Mouse (Mus musculus): Measurements from ENCODE around the gene Fmnl2. TPM values are rescaled to one million over a fixed set of nuclear protein-coding genes. Genes with fewer than 3 reads are reported as not detected.

The Fmnl2 gene
- polyA plus RNA-seq, 1 experiment from 2014 or later, result 10.2 TPM

DNA sequence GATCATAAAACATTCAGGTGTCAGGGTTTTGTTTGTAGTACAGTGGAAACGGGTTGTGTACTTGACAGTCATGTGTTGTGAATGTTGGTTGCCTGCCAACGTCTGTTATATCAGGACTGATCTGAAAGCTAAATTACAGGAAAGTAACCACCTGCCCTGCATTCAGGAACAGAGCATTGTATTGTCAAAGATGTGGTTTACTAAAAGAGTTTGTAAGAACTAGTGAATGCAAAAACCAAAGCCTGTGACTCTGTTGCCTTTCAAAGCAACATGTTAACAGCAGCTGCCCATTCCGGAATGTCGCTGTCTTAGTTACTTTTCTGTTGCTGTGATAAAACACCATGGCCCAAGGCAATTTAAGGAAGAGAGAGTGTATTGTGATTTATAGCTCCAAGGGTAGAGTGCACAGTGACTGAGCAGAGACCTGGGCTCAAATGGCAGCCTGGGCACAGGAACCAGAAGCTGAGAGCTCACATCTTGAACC is 121.7 kb downstream of the Fmnl2 start:
- Histone ChIP-seq H3K4me1 (ENCODE audit: control insufficient read depth, insufficient read depth, low read length) (peaks cover 12% of the 10 kb centered on the region), H3K36me3 (ENCODE audit: control insufficient read depth, insufficient read depth, low read length) (no peaks in the 10 kb centered on the region), H3K27ac (ENCODE audit: low read length) (no peak overlapping the region), H3K9ac (replicated peaks; ENCODE audit: low read depth, low read length) (no peak overlapping the region), H3K4me2 (replicated peaks; ENCODE audit: low read depth, low read length) (no peak overlapping the region), H3K9me3 (ENCODE audit: control insufficient read depth, low read depth, low read length) (no peaks in the 10 kb centered on the region), H3K27me3 (ENCODE audit: control insufficient read depth, insufficient read depth, low read length) (no peaks in the 10 kb centered on the region), H3K4me3 (ENCODE audit: low read depth, low read length) (no peak overlapping the region)
- 24% methylated on average over 4 of the region's 4 CpGs for WGBS
- ATAC-seq (ENCODE audit: insufficient number of reproducible peaks, insufficient read depth, low FRiP score, low read depth), result no peak

DNA sequence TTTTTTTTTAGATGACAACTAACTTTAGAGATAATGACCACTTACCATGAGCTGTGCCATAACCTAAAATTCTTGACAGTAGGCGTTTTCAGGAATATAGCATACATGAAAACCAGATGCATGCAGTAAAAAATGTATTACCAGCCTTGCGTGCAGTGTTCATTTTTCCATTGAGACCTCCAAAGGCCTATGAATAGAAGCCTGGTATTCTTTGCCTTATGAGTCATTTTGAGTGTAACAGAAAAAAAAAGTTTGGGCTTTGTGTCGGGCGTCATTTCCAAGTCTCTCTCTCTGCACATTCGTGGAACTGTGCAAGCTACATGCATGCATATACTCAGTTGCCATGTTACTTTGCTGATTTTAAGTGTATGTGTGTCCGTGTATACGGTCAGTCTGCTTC is 123.5 kb downstream of the Fmnl2 start:
- no peaks in the 10 kb centered on the region for H3K9me3 ChIP-seq (ENCODE audit: control insufficient read depth, low read depth, low read length)
- ATAC-seq (ENCODE audit: insufficient number of reproducible peaks, insufficient read depth, low FRiP score, low read depth), result no peak
- H3K4me3 ChIP-seq (ENCODE audit: low read depth, low read length), result no peak overlapping the region
- no peak overlapping the region for H3K9ac ChIP-seq (replicated peaks; ENCODE audit: low read depth, low read length)
- no peak overlapping the region for H3K4me2 ChIP-seq (replicated peaks; ENCODE audit: low read depth, low read length)
- peaks cover 18% of the 10 kb centered on the region for H3K4me1 ChIP-seq (ENCODE audit: control insufficient read depth, insufficient read depth, low read length)
- H3K36me3 ChIP-seq (ENCODE audit: control insufficient read depth, insufficient read depth, low read length), result no peaks in the 10 kb centered on the region
- 74% methylated on average over 7 of the region's 7 CpGs for WGBS
- no peak overlapping the region for H3K27ac ChIP-seq (ENCODE audit: low read length)
- H3K27me3 ChIP-seq (ENCODE audit: control insufficient read depth, insufficient read depth, low read length), result no peaks in the 10 kb centered on the region

DNA sequence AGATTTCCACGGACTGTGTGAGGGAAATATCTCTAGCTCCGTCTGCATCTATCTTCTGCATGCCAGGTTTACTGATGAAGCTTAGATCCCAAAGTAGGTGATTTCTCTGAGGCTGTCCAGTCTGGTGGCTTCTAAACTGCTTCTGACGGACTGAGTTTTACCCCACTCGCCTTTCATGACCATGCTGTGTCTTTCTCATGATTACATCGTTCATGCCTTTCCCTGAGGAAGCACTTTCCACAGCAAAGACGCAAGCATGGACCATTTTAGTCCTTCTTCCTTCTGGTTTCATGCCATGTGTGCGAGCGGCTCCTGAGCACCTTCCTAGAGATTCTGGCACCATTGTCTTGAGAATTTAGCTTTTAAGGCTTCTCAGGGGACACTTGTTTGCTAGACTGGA is 123.9 kb downstream of the Fmnl2 start:
- no peak overlapping the region for H3K27ac ChIP-seq (ENCODE audit: low read length)
- peaks cover 18% of the 10 kb centered on the region for H3K4me1 ChIP-seq (ENCODE audit: control insufficient read depth, insufficient read depth, low read length)
- no peaks in the 10 kb centered on the region for H3K27me3 ChIP-seq (ENCODE audit: control insufficient read depth, insufficient read depth, low read length)
- no peaks in the 10 kb centered on the region for H3K36me3 ChIP-seq (ENCODE audit: control insufficient read depth, insufficient read depth, low read length)
- H3K4me2 ChIP-seq (replicated peaks; ENCODE audit: low read depth, low read length), result no peak overlapping the region
- no peaks in the 10 kb centered on the region for H3K9me3 ChIP-seq (ENCODE audit: control insufficient read depth, low read depth, low read length)
- H3K9ac ChIP-seq (replicated peaks; ENCODE audit: low read depth, low read length), result no peak overlapping the region
- 86% methylated on average over 8 of the region's 8 CpGs for WGBS
- H3K4me3 ChIP-seq (ENCODE audit: low read depth, low read length), result no peak overlapping the region
- ATAC-seq (ENCODE audit: insufficient number of reproducible peaks, insufficient read depth, low FRiP score, low read depth), result no peak

DNA sequence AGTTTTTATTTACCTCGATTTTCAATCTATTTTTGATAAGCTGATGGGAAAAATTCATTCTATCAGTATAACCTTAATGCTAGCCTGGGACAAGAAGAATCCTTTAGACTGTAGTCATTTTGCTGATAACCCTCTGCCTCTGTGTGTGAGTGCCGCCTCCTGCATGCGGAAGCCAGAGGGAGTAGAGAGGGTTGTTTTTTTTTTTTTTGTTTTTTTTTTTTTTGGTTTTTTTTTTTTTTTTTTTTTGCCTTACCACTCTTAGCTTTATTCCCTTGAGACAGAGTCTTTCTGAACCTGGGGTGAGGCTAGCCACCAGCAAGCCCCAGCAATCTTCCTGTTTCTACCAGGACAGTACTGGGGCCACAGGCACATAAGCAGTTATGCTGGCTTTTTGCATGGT is 124.8 kb downstream of the Fmnl2 start:
- no peaks in the 10 kb centered on the region for H3K36me3 ChIP-seq (ENCODE audit: control insufficient read depth, insufficient read depth, low read length)
- H3K4me3 ChIP-seq (ENCODE audit: low read depth, low read length), result no peak overlapping the region
- 89% methylated on average over 3 of the region's 3 CpGs for WGBS
- no peak for ATAC-seq (ENCODE audit: insufficient number of reproducible peaks, insufficient read depth, low FRiP score, low read depth)
- H3K9me3 ChIP-seq (ENCODE audit: control insufficient read depth, low read depth, low read length), result no peaks in the 10 kb centered on the region
- H3K4me1 ChIP-seq (ENCODE audit: control insufficient read depth, insufficient read depth, low read length), result peaks cover 22% of the 10 kb centered on the region
- no peak overlapping the region for H3K4me2 ChIP-seq (replicated peaks; ENCODE audit: low read depth, low read length)
- no peak overlapping the region for H3K27ac ChIP-seq (ENCODE audit: low read length)
- H3K9ac ChIP-seq (replicated peaks; ENCODE audit: low read depth, low read length), result no peak overlapping the region
- no peaks in the 10 kb centered on the region for H3K27me3 ChIP-seq (ENCODE audit: control insufficient read depth, insufficient read depth, low read length)

DNA sequence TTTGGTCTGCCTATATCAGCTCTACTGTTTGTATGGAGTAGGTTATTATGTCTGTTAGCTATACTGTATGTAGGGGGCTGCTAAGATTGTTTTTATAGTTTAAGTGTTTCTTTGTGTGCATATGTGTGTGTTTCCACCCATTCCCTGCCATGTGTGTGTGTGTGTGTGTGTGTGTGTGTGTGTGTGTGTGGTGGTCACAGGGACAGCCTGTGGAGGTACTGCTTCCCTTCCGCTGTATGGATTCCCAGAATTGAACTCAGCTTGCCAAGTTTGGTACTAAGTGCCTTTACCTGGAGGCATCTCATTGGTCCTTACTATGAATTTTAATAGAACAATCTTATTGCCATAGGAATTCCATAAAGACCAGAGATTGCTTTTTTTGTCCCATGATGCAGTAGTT is 126.9 kb downstream of the Fmnl2 start:
- H3K4me2 ChIP-seq (replicated peaks; ENCODE audit: low read depth, low read length), result no peak overlapping the region
- H3K4me3 ChIP-seq (ENCODE audit: low read depth, low read length), result no peak overlapping the region
- H3K36me3 ChIP-seq (ENCODE audit: control insufficient read depth, insufficient read depth, low read length), result no peaks in the 10 kb centered on the region
- H3K27me3 ChIP-seq (ENCODE audit: control insufficient read depth, insufficient read depth, low read length), result no peaks in the 10 kb centered on the region
- H3K9me3 ChIP-seq (ENCODE audit: control insufficient read depth, low read depth, low read length), result no peaks in the 10 kb centered on the region
- ATAC-seq (ENCODE audit: insufficient number of reproducible peaks, insufficient read depth, low FRiP score, low read depth), result no peak
- no peak overlapping the region for H3K9ac ChIP-seq (replicated peaks; ENCODE audit: low read depth, low read length)
- WGBS, result 100% methylated on average over 1 of the region's 1 CpGs
- H3K27ac ChIP-seq (ENCODE audit: low read length), result no peak overlapping the region
- H3K4me1 ChIP-seq (ENCODE audit: control insufficient read depth, insufficient read depth, low read length), result peaks cover 20% of the 10 kb centered on the region

DNA sequence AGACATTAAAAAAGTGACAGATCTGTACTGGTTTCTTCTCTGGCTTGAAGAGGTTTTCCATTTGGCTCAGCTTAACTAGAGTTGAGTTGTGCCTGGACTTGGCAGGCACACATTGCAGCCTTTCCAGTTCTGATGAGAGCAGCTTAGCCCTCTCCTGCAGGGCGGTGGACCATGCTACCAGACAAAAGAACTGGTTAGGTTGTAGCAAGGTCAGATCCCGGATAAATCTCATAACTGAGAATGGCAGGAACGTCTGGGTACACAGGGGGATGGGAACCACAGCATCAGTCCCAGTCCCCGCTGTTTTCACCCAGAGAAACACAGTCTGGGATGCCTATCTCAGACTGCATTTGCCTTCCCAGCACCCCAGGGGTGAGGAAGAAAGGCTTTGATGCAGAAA is 127.5 kb downstream of the Fmnl2 start:
- Histone ChIP-seq H3K27ac (ENCODE audit: low read length) (no peak overlapping the region), H3K4me1 (ENCODE audit: control insufficient read depth, insufficient read depth, low read length) (peaks cover 16% of the 10 kb centered on the region), H3K4me2 (replicated peaks; ENCODE audit: low read depth, low read length) (no peak overlapping the region), H3K4me3 (ENCODE audit: low read depth, low read length) (no peak overlapping the region), H3K27me3 (ENCODE audit: control insufficient read depth, insufficient read depth, low read length) (no peaks in the 10 kb centered on the region), H3K9ac (replicated peaks; ENCODE audit: low read depth, low read length) (no peak overlapping the region), H3K9me3 (ENCODE audit: control insufficient read depth, low read depth, low read length) (no peaks in the 10 kb centered on the region), H3K36me3 (ENCODE audit: control insufficient read depth, insufficient read depth, low read length) (no peaks in the 10 kb centered on the region)
- ATAC-seq (ENCODE audit: insufficient number of reproducible peaks, insufficient read depth, low FRiP score, low read depth), result no peak
- 50% methylated on average over 4 of the region's 4 CpGs for WGBS

DNA sequence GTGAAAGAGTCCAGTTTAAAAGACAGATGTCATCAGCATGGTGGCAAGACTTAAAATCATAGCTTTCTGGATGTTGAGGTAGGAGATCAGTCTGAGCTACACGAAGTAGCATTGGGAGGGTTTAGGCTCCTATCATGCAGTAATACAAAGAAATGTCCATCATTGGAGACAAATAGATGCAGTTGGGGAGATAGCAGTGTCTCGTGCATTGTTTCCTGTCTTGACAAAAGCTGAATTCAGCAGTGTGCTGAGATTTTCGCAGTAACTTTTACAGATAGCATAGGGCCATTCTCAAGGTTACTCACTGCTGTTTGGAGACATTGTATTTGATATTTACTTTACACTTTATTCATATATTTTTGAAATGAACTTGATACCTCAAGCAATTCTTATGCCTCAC is 128.7 kb downstream of the Fmnl2 start:
- Histone ChIP-seq H3K4me2 (replicated peaks; ENCODE audit: low read depth, low read length) (no peak overlapping the region), H3K27me3 (ENCODE audit: control insufficient read depth, insufficient read depth, low read length) (no peaks in the 10 kb centered on the region), H3K36me3 (ENCODE audit: control insufficient read depth, insufficient read depth, low read length) (no peaks in the 10 kb centered on the region), H3K9ac (replicated peaks; ENCODE audit: low read depth, low read length) (no peak overlapping the region), H3K9me3 (ENCODE audit: control insufficient read depth, low read depth, low read length) (no peaks in the 10 kb centered on the region), H3K4me3 (ENCODE audit: low read depth, low read length) (no peak overlapping the region), H3K27ac (ENCODE audit: low read length) (no peak overlapping the region), H3K4me1 (ENCODE audit: control insufficient read depth, insufficient read depth, low read length) (peaks cover 19% of the 10 kb centered on the region)
- no peak for ATAC-seq (ENCODE audit: insufficient number of reproducible peaks, insufficient read depth, low FRiP score, low read depth)
- 67% methylated on average over 3 of the region's 3 CpGs for whole genome bisulfite sequencing

DNA sequence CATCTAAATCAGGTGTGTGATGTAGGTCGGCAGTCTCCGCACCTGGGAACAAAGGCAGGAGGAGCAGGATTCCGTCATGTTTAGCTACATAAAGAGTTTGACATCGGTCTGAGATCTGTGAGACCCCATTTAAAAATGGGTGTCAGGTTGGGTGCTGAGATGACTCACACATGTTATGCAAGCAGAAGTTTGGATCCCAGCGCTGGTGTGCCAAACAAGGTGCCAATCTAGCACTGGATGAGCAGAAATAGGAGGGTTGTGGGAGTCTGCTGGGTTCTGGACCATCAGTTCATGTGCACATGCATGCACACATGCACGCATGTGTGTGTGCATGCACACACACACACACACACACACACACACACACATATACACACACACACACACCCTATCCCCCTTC is 129.4 kb downstream of the Fmnl2 start:
- 92% methylated on average over 6 of the region's 6 CpGs for WGBS
- H3K36me3 ChIP-seq (ENCODE audit: control insufficient read depth, insufficient read depth, low read length), result no peaks in the 10 kb centered on the region
- H3K4me2 ChIP-seq (replicated peaks; ENCODE audit: low read depth, low read length), result no peak overlapping the region
- H3K4me3 ChIP-seq (ENCODE audit: low read depth, low read length), result no peak overlapping the region
- no peak overlapping the region for H3K9ac ChIP-seq (replicated peaks; ENCODE audit: low read depth, low read length)
- H3K27me3 ChIP-seq (ENCODE audit: control insufficient read depth, insufficient read depth, low read length), result no peaks in the 10 kb centered on the region
- H3K27ac ChIP-seq (ENCODE audit: low read length), result no peak overlapping the region
- peaks cover 24% of the 10 kb centered on the region for H3K4me1 ChIP-seq (ENCODE audit: control insufficient read depth, insufficient read depth, low read length)
- no peaks in the 10 kb centered on the region for H3K9me3 ChIP-seq (ENCODE audit: control insufficient read depth, low read depth, low read length)
- no peak for ATAC-seq (ENCODE audit: insufficient number of reproducible peaks, insufficient read depth, low FRiP score, low read depth)

DNA sequence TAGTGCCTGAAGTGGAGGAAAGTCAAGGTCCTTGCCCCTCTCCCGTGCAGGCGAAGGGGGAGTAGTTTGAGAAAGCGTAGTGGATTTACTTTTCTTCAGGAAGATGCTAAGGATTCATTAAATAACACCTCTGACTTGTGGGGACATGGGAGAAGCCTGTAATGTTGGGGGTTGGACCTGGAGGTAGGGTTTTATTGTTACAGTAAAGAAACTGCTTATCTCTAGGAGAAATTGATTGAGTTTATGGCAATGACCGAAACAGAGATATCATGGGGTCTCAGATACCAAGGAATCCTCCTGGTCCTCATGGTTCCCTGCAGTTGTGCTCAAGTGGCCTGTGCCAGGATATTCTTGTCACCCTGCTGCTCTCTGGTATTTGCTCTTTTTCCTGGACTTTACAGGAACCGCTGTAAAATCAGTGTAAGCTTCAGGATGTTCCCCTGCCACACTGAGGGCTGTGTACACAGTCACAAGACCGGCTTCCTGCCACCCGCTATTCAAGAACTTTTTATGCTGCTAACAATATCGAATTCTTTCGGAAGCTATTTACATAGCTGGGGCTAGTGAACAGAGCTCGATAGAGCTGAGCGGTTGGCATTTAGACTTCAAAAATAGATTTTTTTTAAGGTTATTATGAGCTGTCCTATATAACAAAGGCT is 130.1 kb downstream of the Fmnl2 start:
- peak overlapping the region; percentile 45; the same call in 1 of the 2 replicates for H3K27ac ChIP-seq (ENCODE audit: low read length)
- no peak overlapping the region for H3K4me3 ChIP-seq (ENCODE audit: low read depth, low read length)
- peak; percentile 46; the same call in 1 of the 2 replicates for ATAC-seq (ENCODE audit: insufficient number of reproducible peaks, insufficient read depth, low FRiP score, low read depth)
- peaks cover 24% of the 10 kb centered on the region for H3K4me1 ChIP-seq (ENCODE audit: control insufficient read depth, insufficient read depth, low read length)
- no peaks in the 10 kb centered on the region for H3K27me3 ChIP-seq (ENCODE audit: control insufficient read depth, insufficient read depth, low read length)
- no peaks in the 10 kb centered on the region for H3K9me3 ChIP-seq (ENCODE audit: control insufficient read depth, low read depth, low read length)
- H3K36me3 ChIP-seq (ENCODE audit: control insufficient read depth, insufficient read depth, low read length), result no peaks in the 10 kb centered on the region
- H3K9ac ChIP-seq (replicated peaks; ENCODE audit: low read depth, low read length), result no peak overlapping the region
- 0 out of 2 replicates have a peak overlapping the region, but pooled peaks have one; percentile 0 for H3K4me2 ChIP-seq (replicated peaks; ENCODE audit: low read depth, low read length)
- WGBS, result 57% methylated on average over 11 of the region's 11 CpGs

Measured in stomach, embryonic 14.5 days (tissue).